Comparison of ENCODE assay signal across 26 mouse cellular contexts in the genomic region with DNA sequence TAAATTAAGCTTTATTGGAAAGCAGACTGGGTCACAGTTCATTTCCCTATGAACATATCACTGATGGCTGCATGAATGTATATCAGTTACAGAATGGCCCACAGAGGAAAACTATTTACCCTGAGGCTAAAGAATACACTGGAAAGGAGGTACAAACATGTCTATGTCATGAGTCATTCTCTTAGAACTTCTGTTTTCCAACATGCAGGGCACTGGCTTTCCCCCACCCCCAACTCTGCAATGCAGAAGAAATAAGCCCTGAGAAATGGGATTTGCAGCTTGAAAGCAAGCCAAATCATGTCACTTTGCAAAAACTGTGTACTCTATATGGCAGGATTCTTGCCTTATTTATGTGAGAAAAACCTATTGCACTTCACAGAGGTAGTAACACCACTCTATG.
DNase-seq lines count a peak whose midpoint lies in the region; ATAC-seq and TF ChIP-seq lines count a peak whose summit lies in the region.
"Had no signal": no experiment of that assay in that cellular context is flagged by ENCODE, and none has a peak within 500 bp of the region (broad histone marks: within the 10 kb centered on the region; RNA-seq: fewer than 3 reads in every experiment).

No protein-coding gene starts in this region.

- peak overlapping the region; percentile 20; the same call in 1 of the 2 replicates for H3K27ac ChIP-seq in hindbrain, embryonic 14.5 days
- H3K27ac ChIP-seq in hindbrain, embryonic 16.5 days (ENCODE audit: low read depth, low read length): no peak overlapping the region
- H3K27ac ChIP-seq: embryonic facial prominence, embryonic 15.5 days; heart, embryonic 10.5 days; kidney, embryonic 15.5 days; liver, embryonic 15.5 days; lung, embryonic 15.5 days had no signal

- H3K27me3 ChIP-seq in hindbrain, embryonic 14.5 days (ENCODE audit: control insufficient read depth, insufficient read depth, low read length): no peaks in the 10 kb centered on the region
- H3K27me3 ChIP-seq in hindbrain, embryonic 16.5 days (replicated peaks; ENCODE audit: control insufficient read depth, insufficient read depth, low read length): no peaks in the 10 kb centered on the region
- no peaks in the 10 kb centered on the region for H3K27me3 ChIP-seq in Patski
- H3K27me3 ChIP-seq: embryonic facial prominence, embryonic 15.5 days; kidney, embryonic 15.5 days; liver, embryonic 15.5 days; lung, embryonic 15.5 days; megakaryocyte, embryonic 14.5 days had no signal

- H3K36me3 ChIP-seq in hindbrain, embryonic 14.5 days (replicated peaks; ENCODE audit: control insufficient read depth, insufficient read depth): no peaks in the 10 kb centered on the region
- H3K36me3 ChIP-seq in hindbrain, embryonic 16.5 days (ENCODE audit: control insufficient read depth, insufficient read depth, low read length): no peaks in the 10 kb centered on the region
- H3K36me3 ChIP-seq: embryonic facial prominence, embryonic 15.5 days; heart, embryonic 10.5 days; kidney, embryonic 15.5 days; liver, embryonic 15.5 days; lung, embryonic 15.5 days had no signal

- POLR2A ChIA-PET in Patski (lab: Charles Lee): interaction anchor here (0.6 to 0.8 kb wide), 3 partner anchors 21 to 378 kb away, joined by 3 read pairs; no protein-coding TSS in a partner anchor

- 0 out of 2 replicates have a peak, but pooled peaks cover 7% of the 10 kb centered on the region for H3K4me1 ChIP-seq in hindbrain, embryonic 14.5 days (replicated peaks; ENCODE audit: control insufficient read depth, insufficient read depth, low read length)
- peaks cover 3% of the 10 kb centered on the region; the same call in 1 of the 2 replicates for H3K4me1 ChIP-seq in hindbrain, embryonic 16.5 days (ENCODE audit: control insufficient read depth, insufficient read depth, low read depth, low read length)
- H3K4me1 ChIP-seq: embryonic facial prominence, embryonic 15.5 days; heart, embryonic 10.5 days; kidney, embryonic 15.5 days; liver, embryonic 15.5 days; lung, embryonic 15.5 days; megakaryocyte, embryonic 14.5 days had no signal

- H3K4me2 ChIP-seq in hindbrain, embryonic 14.5 days (replicated peaks): no peak overlapping the region
- H3K4me2 ChIP-seq in hindbrain, embryonic 16.5 days (ENCODE audit: low read length): no peak overlapping the region
- H3K4me2 ChIP-seq: embryonic facial prominence, embryonic 15.5 days; kidney, embryonic 15.5 days; liver, embryonic 15.5 days; lung, embryonic 15.5 days had no signal

- DNase-seq in hindbrain, embryonic 14.5 days (ENCODE audit: low spot score): no peak
- peak; percentile 2 for DNase-seq in retina, embryonic 14.5 days (ENCODE audit: low spot score)
- no peak for DNase-seq in retina, postnatal 1 day
- DNase-seq in Patski (ENCODE audit: low read depth, low spot score): peak; percentile 61
- no peak for DNase-seq in yolk sac, embryonic 10.5 days (ENCODE audit: low spot score)
- DNase-seq in left cerebral cortex, postnatal 36 days (ENCODE audit: low spot score in 2 of 2): no peak
- DNase-seq: adrenal gland, adult 2 months; cerebellum, adult 2 months; cerebellum, postnatal 36 days; embryo, embryonic 11 days; gastrocnemius, postnatal 10 days; heart, postnatal 4 days; kidney, postnatal 4 days; liver; lung, postnatal 36 days; right cerebral cortex, postnatal 4 days; thymus, postnatal 14 days had no signal

- no peak for ATAC-seq in hindbrain, embryonic 14.5 days (ENCODE audit: low FRiP score)
- ATAC-seq in hindbrain, embryonic 16.5 days: no peak
- peak; percentile 99 for ATAC-seq in Patski
- ATAC-seq: intestine, postnatal 0 days; midbrain, embryonic 16.5 days had no signal

- in situ Hi-C loops in Patski (cut with MboI; ENCODE audit: low pct_unique_long_range_greater_than_20kb): no loop called here

- intact Hi-C loops in left cerebral cortex, postnatal 36 days (cut with DNase I): no loop called here

- no peak overlapping the region for H3K4me3 ChIP-seq in hindbrain, embryonic 14.5 days (replicated peaks; ENCODE audit: low read length)
- H3K4me3 ChIP-seq in hindbrain, embryonic 16.5 days (ENCODE audit: low read length): no peak overlapping the region
- H3K4me3 ChIP-seq: embryonic facial prominence, embryonic 15.5 days; heart, embryonic 10.5 days; kidney, embryonic 15.5 days; liver, embryonic 15.5 days; lung, embryonic 15.5 days; megakaryocyte, embryonic 14.5 days had no signal

- CTCF ChIA-PET in Patski (lab: Charles Lee): interaction anchor here (0.8 to 1.4 kb wide), 2 partner anchors 16 to 215 kb away, joined by 3 read pairs; no protein-coding TSS in a partner anchor

- TF ChIP-seq CTCF in Patski (IDR thresholded peaks at IDR 0.05): no peak

- no peaks in the 10 kb centered on the region for H3K9me3 ChIP-seq in hindbrain, embryonic 14.5 days (ENCODE audit: control insufficient read depth, low read length)
- no peaks in the 10 kb centered on the region for H3K9me3 ChIP-seq in hindbrain, embryonic 16.5 days (ENCODE audit: control insufficient read depth, low read length)
- H3K9me3 ChIP-seq: embryonic facial prominence, embryonic 15.5 days; heart, embryonic 10.5 days; kidney, embryonic 15.5 days; liver, embryonic 15.5 days; lung, embryonic 15.5 days; megakaryocyte, embryonic 14.5 days had no signal

- H3K9ac ChIP-seq in hindbrain, embryonic 14.5 days: no peak overlapping the region
- H3K9ac ChIP-seq in hindbrain, embryonic 16.5 days (ENCODE audit: low read depth, low read length): no peak overlapping the region
- H3K9ac ChIP-seq: embryonic facial prominence, embryonic 15.5 days; kidney, embryonic 15.5 days; liver, embryonic 15.5 days; lung, embryonic 15.5 days had no signal

Comparison
In these comparisons a context has a peak if more than half of its experiments do, and no peak if none do; other contexts are left out.
1. DNase-seq: peak in retina, embryonic 14.5 days (single experiment) and Patski (single experiment); none in hindbrain, embryonic 14.5 days (single experiment), retina, postnatal 1 day (single experiment), yolk sac, embryonic 10.5 days (single experiment) and left cerebral cortex, postnatal 36 days (0 of 2).